Comparison of ENCODE assay signal across 9 mouse cellular contexts in the genomic region with DNA sequence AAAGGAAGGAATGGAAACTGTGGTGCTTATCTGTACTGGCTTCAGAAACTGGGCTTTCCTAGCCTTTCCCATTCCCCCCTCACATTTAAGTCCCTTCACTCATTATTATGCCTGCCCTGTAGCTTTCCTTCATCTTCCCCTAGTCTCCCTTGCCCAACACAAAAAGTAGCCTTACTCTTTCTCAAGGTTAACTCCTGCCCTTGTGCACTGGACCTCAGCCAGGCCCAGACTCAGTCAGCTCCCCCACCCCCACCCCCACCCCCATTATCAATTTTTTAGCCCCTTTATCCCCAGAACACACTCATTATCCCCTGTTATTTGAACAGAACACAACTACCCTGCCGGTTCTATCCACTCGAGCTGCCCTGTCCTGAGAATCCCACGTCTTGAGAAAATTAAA. TPM values are rescaled to one million over a fixed set of nuclear protein-coding genes. Genes with fewer than 3 reads are reported as not detected.
DNase-seq lines count a peak whose midpoint lies in the region; ATAC-seq lines count a peak whose summit lies in the region.
"Had no signal": no experiment of that assay in that cellular context is flagged by ENCODE, and none has a peak within 500 bp of the region (broad histone marks: within the 10 kb centered on the region; RNA-seq: fewer than 3 reads in every experiment).

No protein-coding gene starts in this region.

- peak overlapping the region; percentile 59 for H3K4me2 ChIP-seq in limb, embryonic 12.5 days
- H3K4me2 ChIP-seq in stomach, embryonic 15.5 days, result peak overlapping the region; percentile 67

- H3K36me3 ChIP-seq in megakaryocyte, embryonic 14.5 days (replicated peaks; ENCODE audit: low read length), result no peaks in the 10 kb centered on the region
- H3K36me3 ChIP-seq in limb, embryonic 12.5 days, result no peaks in the 10 kb centered on the region
- H3K36me3 ChIP-seq in stomach, embryonic 15.5 days, result no peaks in the 10 kb centered on the region

- H3K27ac ChIP-seq in limb, embryonic 12.5 days, result 0 out of 2 replicates have a peak overlapping the region, but pooled peaks have one; percentile 62
- H3K27ac ChIP-seq in stomach, embryonic 15.5 days, result peak overlapping the region; percentile 79

- peaks cover 8% of the 10 kb centered on the region for H3K9me3 ChIP-seq in megakaryocyte, embryonic 14.5 days
- no peaks in the 10 kb centered on the region for H3K9me3 ChIP-seq in limb, embryonic 12.5 days
- H3K9me3 ChIP-seq in stomach, embryonic 15.5 days, result no peaks in the 10 kb centered on the region

- peak overlapping the region; percentile 97 for H3K4me3 ChIP-seq in megakaryocyte, embryonic 14.5 days (replicated peaks)
- H3K4me3 ChIP-seq in limb, embryonic 12.5 days (replicated peaks), result peak overlapping the region; percentile 86
- peak overlapping the region; percentile 77 for H3K4me3 ChIP-seq in stomach, embryonic 15.5 days (replicated peaks)

- DNase-seq in cerebellum, postnatal 10 days, result peak; percentile 59 to 65
- DNase-seq in cerebellum, adult 9-10 months, result no peak
- DNase-seq in adrenal gland, postnatal 14 days, result no peak
- DNase-seq in spleen, postnatal 4 days (ENCODE audit: low spot score in 2 of 2), result no peak
- DNase-seq: lung, postnatal 4 days had no signal

- H3K27me3 ChIP-seq in megakaryocyte, embryonic 14.5 days (replicated peaks), result peaks cover 31% of the 10 kb centered on the region
- H3K27me3 ChIP-seq in limb, embryonic 12.5 days, result no peaks in the 10 kb centered on the region
- H3K27me3 ChIP-seq in stomach, embryonic 15.5 days (replicated peaks), result no peaks in the 10 kb centered on the region

- H3K4me1 ChIP-seq in megakaryocyte, embryonic 14.5 days, result peaks cover 27% of the 10 kb centered on the region
- peaks cover 12% of the 10 kb centered on the region for H3K4me1 ChIP-seq in limb, embryonic 12.5 days (replicated peaks)
- no peaks in the 10 kb centered on the region for H3K4me1 ChIP-seq in stomach, embryonic 15.5 days

- no peak overlapping the region; the same call in 1 of the 2 replicates for H3K9ac ChIP-seq in limb, embryonic 12.5 days (replicated peaks)
- no peak overlapping the region for H3K9ac ChIP-seq in stomach, embryonic 15.5 days

- ATAC-seq in megakaryocyte, adult 5-6 weeks (ENCODE audit: poor library complexity, severe bottlenecking), result no peak
- ATAC-seq in limb, embryonic 12.5 days (ENCODE audit: insufficient number of reproducible peaks, insufficient read depth, low FRiP score, low TSS enrichment, low read depth), result no peak
- no peak for ATAC-seq in stomach, embryonic 15.5 days (ENCODE audit: insufficient read depth, low FRiP score, low read depth)

- WGBS in limb, embryonic 12.5 days, result 61% methylated on average over 3 of the region's 3 CpGs
- WGBS in stomach, embryonic 15.5 days, result 51% methylated on average over 3 of the region's 3 CpGs

RNA-seq across cellular contexts. Expression of a gene that starts 1.0 kb away (rescaled TPM):
- polyA plus RNA-seq in megakaryocyte, embryonic 14.5 days (2012; ENCODE audit: insufficient read depth, low replicate concordance), result 0.82 TPM in 1 of 2 replicates, not detected in the other
- 7.6 and 8.5 TPM in 2 replicates for total RNA-seq in megakaryocyte, adult 5-6 weeks (2015)
- 8.4 and 9.5 TPM in 2 replicates for total RNA-seq in megakaryocyte, adult 5-6 weeks (2017)
- 27.9 and 32.6 TPM in 2 replicates for polyA plus RNA-seq in limb, embryonic 12.5 days (2016; fragmentation: Nextera tagmentation; extraction: Ambion mirVana)
- polyA plus RNA-seq in stomach, embryonic 15.5 days (2015; fragmentation: Nextera tagmentation; extraction: Ambion mirVana), result 22.1 and 23.3 TPM in 2 replicates
- total RNA-seq in adrenal gland, postnatal 14 days (2021), result 27.2 and 30.3 TPM in 2 replicates

Comparison
In these comparisons a context has a peak if more than half of its experiments do, and no peak if none do; other contexts are left out.
1. DNase-seq: peak in cerebellum, postnatal 10 days (2 of 2); none in cerebellum, adult 9-10 months (single experiment), adrenal gland, postnatal 14 days (single experiment) and spleen, postnatal 4 days (0 of 2).
2. Peak in every context shown above with its lines, with median percentiles within 50 percentile points of each other: H3K4me3 ChIP-seq.